Mouse (Mus musculus) gastrocnemius, postnatal 36 days (tissue): Measurements from ENCODE around the gene Slc9a6. TPM values are rescaled to one million over a fixed set of nuclear protein-coding genes. Genes with fewer than 3 reads are reported as not detected.

Experiments used
- DNase-seq, 2 experiments: peaks; one replicate each; pipeline ENCODE4 v3.0.0; 2022
- intact Hi-C: fragments of 180-260 bp; cut with DNase I; formaldehyde crosslinking; loops from one replicate; pipeline ENCODE4 v1.15.1; 2025
- long read RNA-seq, 2 experiments: library from polyadenylated mRNA; stranded (forward); transcript quantifications; one replicate each; pipeline ENCODE4 v2.0.0; 2021
- total RNA-seq, 2 experiments: library from RNA; stranded (reverse); gene quantifications; 2 replicates each; pipeline ENCODE4 v1.2.3; 2021

Slc9a6 gene
- 10 to 100 TPM; 21.2 to 26.6 TPM for total RNA-seq
- long read RNA-seq, experiment 1, full-length matches to known transcripts = 1 of 5 reads
- long read RNA-seq, experiment 1, partial matches to known transcripts = 0 of 5 reads
- long read RNA-seq, experiment 1, other reads (novel, unspliced or antisense) = 4 of 5 reads
- long read RNA-seq, experiment 2, full-length matches to known transcripts = 2 of 10 reads
- long read RNA-seq, experiment 2, partial matches to known transcripts = 0 of 10 reads
- long read RNA-seq, experiment 2, other reads (novel, unspliced or antisense) = 8 of 10 reads

DNA sequence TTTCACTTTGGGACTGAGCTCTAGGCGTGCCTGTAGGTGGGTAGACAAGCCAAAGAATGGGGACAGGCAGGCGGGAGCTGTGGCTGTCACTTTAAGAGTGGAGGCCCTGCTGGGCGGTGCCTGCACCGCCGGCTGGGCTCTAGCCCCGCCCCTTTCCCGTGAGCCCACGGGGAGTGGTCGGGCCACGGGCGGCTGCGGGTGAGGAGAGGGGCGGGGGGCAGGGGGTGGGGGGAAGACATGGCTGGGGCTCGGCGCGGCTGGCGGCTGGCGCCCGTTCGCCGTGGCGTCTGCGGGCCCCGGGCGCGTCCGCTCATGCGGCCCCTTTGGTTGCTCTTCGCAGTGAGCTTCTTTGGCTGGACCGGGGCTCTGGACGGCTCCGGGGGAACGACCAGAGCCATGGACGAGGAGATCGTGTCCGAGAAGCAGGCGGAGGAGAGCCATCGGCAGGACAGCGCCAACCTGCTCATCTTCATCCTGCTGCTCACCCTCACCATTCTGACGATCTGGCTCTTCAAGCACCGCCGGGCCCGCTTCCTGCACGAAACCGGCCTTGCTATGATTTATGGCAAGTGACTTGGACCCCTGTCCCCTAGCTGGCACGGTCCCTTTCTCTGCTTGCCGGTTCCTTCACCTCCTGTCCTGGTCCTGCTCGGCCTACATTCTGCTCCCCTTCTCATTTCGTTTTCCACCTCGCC lies at the start of gene Slc9a6:
Gene Slc9a6, plus strand, starts transcription at position 135 of the 695 bp plus-strand sequence.
- intact Hi-C loops = no loop called here
- peak; percentile 52 to 62 for DNase-seq

DNA sequence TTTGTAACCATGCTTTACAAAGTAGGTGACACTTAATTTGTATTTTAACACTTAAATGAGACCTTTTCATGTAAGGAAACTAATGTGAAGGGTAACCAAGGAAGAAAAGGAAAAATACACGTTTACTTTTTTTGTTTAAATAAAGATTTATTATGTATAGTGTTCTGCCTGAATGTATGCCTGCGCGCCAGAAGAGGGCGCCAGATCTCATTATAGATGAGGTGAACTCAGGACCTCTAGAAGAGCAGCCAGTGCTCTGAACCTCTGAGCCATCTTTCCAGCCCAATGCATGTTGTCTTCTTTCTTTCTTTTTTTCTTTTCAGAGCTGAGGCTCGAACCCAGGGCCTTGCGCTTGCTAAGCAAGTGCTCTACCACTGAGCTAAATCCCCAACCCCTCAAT lies 37.1 kb upstream of the Slc9a6 start:
- DNase-seq = no peak
- intact Hi-C loops = loop anchor here (2.0 kb wide), 1 partner anchor 266 kb away; no protein-coding TSS in a partner anchor

DNA sequence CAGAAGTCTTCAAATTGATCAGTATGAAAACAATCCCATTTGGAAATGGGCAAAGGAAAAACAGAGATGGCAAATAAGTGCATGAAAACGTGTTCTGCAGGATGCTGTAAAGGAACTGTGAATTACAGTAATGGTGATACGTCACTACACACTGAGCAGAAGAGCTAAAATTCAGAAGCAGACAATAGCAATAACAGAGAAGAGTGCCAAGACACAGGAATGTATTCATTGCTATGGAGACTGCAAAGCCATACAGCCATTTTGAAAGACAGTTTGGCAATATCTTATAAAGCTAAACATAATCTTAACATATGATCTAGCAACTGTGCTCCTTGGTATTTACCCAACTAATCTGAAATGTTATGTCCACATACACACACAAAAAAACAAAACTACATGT lies 31.4 kb upstream of the Slc9a6 start:
- intact Hi-C loops = no loop called here
- no peak for DNase-seq

DNA sequence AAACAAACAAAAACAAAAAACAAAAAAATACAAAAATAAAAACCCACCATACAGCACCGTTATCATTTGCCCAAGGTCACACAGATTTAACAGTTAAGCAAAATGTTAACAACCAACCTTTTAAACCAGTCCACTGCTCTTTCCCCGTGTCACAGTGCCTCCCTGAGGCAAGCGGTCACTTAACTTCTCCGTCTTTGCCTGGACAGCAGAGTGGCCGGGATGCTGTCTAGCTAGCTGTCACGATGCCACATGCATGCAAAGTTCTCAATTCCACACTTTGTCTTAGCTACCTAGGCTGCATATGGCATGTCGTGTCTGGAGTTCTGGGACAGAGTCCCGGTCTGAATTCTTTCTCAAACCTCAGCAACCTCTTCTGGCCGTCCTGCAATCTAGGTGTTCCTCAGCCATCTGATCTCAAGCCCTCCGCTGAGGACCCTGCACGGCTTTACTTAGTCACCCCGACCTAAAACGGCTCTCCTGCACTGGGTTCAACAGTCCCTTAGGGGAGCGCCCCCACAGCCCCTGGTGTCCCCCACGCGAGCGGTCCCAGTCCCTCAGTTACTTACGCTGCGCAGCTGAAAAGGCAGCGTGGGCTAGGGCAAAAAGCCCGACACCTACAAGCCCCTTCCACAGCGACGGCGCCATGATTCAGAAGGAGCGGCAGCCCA lies 12.2 kb upstream of the Slc9a6 start:
- intact Hi-C loops = no loop called here
- DNase-seq = no peak

DNA sequence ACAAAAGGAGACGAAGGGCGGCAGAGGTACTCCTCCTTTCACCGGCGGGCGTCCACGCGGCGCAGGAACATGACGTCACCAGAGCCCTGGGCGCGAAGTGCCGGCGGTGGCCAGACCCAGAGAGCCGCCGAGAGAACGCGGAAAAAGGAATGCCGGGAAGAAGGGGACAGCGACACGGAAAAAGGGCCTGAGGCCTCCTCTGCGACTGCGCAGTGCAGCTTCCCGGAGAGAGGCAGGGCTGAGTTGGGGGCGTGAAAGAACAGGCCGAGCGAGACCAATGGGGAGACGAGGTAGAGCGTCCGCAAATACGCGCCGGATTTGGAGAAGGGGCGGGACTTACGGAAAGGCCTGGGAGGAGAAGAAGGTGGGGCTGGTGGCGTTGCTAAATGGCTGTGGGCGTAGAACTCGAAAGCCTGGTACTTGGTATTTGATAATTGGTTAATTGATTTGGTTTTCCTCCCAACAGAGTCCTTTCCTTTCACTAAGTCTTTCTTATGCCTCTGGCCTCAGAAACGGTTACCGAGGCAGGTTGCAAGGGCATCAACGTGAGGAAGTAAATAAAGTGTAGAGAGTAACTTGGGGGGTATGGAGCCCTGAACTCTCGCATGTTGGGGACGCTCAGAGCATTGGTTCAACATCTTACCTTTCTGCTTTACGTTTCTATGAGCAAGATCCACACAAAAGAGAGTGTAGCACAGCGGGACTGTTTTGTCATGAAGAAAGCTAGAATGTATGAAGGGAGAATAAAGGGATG lies 11.5 kb upstream of the Slc9a6 start, which contains the start of gene Mmgt1:
Gene Mmgt1, minus strand, starts transcription at position 183 of the 754 bp plus-strand sequence.
- peak; percentile 77 to 89 for DNase-seq
- intact Hi-C loops = no loop called here

DNA sequence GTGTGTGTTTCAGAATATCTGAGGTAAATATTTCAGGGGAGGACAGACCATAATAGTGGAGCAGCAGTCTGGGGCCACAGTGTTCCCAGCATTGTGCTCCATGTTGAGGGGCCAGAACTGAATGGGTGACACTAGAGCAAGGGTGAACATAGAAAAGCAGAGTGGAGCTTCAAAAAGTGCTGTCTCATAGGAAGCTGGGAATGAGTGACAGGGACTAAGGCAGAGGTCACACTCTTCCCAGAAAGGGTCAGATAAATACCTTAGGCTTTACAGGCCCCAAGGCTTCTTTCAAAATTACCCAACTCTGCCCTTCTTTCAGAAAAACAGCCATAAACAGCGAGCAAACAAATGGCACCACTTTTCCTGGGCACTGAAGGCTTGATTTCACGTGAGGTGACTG lies 3.0 kb upstream of the Slc9a6 start:
- intact Hi-C loops = no loop called here

DNA sequence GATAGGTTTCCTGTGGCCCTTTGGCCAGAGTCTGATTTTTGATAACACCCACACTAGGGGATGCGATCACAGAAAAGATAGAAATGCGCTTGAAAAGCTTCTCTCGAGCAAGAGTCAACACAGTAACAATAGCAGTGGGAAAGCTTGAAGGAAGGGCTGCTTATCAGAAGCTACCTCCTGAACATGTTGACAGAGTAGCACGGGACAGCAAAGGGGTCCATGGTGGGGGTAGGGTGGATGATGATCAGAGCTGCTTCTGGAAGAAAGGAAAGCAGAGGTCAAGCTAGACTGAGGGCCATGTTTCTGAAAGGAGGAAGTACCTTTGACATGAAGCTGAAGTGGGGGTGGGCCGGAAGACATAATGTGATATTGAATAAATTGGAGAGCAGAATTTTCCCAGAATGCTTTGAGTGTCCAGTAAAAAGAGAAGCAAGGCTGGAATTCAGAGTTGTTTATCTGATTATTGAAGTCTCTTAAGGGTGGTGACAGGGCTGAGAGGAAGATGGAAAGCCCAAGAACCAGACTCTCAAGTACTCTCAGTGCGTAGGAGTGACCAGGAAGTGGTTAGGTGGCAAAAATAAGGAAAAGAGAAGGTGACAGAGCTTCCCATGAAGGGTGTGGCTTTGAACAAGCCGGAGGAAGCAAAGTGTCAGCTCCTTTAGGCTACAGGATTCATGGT lies 2.4 kb upstream of the Slc9a6 start:
- intact Hi-C loops = no loop called here
- DNase-seq = no peak

More for the DNA sequence above, 3.0 kb upstream of the Slc9a6 start:
- no peak for DNase-seq

DNA sequence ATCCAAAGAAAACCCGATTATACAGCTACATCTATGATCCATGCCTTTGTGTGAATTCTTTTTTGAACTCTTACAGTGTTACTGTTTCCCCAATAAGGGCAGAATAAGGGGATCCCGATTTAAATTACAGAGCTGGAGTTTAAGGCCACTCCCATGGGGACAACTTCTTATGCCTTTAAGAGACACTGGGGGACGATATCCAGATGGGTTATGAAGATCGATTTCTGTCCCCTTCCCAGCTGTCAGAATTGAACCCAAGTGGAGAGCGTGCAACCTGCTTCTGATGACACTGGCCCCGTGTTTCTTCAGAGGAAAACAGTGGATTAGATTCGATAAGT lies 303 bp upstream of the Slc9a6 start:
- intact Hi-C loops = no loop called here
- DNase-seq = no peak

DNA sequence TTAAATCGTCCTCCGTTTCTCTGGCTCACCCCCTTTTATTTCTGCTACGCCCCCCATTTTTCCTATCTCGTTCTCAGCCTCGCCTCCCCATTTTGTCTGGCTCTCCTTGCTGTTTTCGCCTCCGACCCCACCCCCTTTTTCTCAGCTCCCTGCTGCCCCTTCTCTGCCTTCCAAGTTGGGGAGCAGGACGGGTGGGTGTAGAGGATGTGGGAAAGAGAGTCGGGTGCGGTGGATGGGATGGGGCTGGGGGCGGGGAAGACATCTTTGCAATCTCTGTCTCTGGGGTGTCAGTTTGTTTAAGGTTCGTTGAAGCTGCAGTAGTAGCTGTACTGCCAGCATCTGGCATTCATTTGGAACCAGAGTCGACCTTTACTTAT lies 749 bp downstream of the Slc9a6 start:
- intact Hi-C loops = no loop called here
- DNase-seq = no peak

DNA sequence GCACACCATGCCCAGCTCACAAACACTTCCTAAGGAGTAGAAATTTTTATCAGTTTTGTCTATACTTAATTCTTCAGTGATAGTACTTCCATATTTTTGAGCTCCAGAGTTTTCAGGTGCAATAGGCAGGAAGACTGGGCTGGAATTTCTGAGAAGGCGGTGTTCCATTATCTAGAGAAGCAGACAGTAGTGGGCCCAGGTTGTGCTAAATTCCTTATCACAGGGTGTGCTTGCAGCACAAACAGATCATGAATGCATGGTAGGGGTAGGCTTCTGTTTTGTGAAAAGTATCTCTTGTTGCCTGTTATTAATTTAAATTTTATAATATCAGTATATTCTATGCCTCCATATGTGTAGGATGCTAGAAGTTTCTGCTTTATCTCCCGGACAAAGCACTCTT lies 5.7 kb downstream of the Slc9a6 start:
- intact Hi-C loops = no loop called here
- DNase-seq = no peak

DNA sequence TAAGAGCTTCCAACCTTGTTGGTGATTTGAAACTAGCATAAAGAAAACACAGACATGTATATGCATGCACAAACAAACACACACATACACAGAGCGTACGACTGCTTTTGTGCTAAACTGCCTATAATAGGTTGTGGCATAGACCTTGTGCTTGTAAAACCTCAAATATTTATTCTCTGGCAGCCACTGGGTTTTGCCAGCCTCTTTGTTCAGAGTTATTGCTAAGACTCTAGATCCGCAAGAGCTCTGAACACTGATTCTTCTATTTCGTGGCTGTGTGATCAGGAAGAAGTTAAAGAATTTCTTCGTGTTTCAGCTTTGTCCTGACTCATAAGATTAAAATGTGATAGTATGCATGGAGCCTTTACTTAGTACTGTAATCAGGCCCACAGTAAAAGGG lies 26.6 kb downstream of the Slc9a6 start:
- intact Hi-C loops = no loop called here
- DNase-seq = no peak

DNA sequence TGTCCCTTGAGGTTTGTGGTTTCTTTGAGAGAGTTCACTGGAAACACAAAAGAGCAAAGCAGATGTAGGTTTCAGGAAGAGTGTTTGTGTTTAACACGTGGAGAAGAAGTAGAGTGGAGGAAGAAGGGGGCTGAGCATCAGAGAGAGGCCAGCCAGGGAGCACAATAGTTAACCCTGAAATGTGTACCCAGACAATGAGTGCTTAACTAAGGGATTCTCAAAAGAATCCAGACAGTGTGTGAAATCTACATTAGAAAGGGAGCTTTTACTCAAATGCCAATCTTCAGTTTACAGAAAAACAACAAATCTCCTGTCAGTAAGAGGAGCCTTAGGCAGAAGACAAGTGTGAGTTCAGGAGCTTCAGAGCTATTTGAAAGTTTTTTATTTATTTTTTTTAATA lies 30.5 kb downstream of the Slc9a6 start:
- no peak for DNase-seq

DNA sequence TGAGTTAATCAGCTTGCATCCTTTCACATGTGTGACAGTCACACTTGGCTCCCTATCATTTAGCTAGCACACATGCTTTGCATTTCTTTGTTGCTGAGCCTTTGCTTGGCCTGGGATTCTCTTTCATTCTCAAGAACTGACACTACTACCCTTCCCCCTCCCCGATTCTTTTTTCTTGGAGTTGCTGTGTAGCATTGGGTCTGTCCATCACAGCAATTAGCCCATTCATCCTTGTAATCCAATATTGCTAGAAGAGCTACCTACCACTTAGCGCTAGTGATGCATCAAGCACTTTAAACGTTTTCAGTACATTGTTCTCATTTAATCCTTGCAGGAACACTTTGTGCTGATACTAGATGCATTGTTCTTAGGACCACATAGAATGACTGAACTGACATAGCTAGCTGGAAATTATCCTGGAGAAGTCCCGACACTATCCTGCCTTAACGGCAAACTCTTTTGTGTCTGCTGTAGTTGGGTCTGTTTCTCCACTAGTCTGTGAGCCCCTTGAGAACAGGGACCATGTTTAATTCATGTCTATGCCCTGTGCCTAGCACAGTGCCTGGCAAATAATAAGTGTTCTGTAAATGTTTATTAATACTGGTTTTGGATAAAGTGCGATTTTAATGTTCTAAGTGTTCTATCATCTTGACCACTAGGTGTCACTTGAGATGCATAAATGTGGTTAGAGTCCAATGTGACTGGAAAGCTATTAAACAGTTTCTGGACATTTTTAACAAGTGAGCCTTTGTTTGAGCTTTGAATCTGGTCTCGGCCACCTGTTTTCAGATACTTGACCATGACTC lies 40.2 kb downstream of the Slc9a6 start:
- intact Hi-C loops = loop anchor here (2.0 to 5.0 kb wide), 3 partner anchors 103 to 188 kb away; no protein-coding TSS in a partner anchor
- DNase-seq = no peak

More for the DNA sequence above, 30.5 kb downstream of the Slc9a6 start:
- intact Hi-C loops = no loop called here

DNA sequence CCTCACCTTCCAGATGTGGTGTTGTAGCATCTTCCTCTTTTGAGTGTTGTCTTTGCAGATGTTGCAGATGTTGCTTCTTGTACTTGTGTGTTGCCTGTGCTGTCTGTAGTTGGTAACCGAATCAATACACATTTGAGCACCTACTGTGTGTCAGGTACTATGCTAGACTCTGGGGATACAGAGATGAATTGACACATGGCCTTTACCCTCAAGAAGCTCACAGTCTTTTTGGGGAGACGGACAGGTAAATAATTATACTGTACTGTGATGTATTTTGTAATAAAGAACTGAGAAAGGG lies 40.7 kb downstream of the Slc9a6 start:
- intact Hi-C loops = loop anchor here (2.0 kb wide), 1 partner anchor 140 kb away; no protein-coding TSS in a partner anchor
- DNase-seq = no peak

DNA sequence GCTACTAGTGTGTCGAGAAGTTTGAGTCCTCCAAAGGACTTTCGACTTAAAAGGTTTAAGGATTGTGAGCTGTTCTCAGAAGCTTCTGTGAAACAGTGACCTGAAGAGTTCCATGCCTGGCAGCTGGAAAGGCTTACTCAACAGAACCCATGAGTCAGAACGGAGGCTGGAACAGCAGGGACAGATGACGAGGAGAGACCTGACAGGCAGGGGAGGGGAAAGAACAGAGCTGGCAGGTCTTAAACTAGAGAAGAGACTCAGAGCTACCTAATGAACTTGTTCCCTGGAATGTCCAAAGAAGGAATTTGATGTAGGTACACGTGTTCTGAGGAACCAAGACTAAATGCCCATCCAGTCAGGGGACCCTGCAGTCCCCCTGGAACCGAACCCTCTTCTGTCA lies 41.3 kb downstream of the Slc9a6 start:
- DNase-seq = no peak
- intact Hi-C loops = loop anchor here (2.0 kb wide), 1 partner anchor 140 kb away; no protein-coding TSS in a partner anchor

DNA sequence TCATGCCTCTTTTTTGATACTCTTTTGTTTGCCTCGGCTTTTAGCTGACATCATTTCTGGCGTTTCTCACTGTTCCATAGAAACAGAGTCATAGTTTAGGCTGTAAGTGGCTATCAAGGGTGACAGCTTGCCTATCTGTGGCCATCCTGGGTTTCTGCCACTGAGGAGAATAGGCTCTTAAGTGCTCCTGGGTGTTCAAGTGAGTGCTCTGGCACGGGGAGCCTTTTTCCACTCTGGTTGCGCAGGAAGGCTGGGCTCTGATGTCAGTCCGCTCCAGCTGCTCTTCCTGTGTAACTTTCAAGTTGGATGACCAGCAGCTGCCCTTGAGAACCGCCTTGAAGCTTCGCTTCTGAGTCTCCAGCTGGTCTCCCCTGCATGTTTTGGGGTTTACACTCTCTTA lies 42.2 kb downstream of the Slc9a6 start:
- intact Hi-C loops = loop anchor here (2.0 kb wide), 1 partner anchor 139 kb away; no protein-coding TSS in a partner anchor
- DNase-seq = peak; percentile 35 to 41

DNA sequence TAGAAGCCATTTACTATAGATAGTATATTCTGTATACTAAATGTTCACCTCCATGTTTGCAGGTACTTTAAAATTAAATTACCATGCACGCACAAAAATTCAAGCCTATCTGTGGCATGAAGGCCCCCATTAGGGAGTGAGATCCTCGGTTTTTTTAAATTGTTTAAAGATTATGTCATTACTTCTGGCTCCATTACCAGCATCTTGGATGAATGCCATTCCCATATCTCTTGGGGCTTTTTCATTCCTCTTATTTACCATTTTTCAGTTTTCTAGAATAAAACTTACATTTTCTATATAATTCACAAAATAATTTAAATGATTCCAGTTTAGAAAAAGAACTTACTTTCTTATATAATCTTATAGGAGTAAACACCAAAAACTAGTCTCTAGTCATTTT lies 46.1 kb downstream of the Slc9a6 start:
- intact Hi-C loops = no loop called here
- DNase-seq = no peak

DNA sequence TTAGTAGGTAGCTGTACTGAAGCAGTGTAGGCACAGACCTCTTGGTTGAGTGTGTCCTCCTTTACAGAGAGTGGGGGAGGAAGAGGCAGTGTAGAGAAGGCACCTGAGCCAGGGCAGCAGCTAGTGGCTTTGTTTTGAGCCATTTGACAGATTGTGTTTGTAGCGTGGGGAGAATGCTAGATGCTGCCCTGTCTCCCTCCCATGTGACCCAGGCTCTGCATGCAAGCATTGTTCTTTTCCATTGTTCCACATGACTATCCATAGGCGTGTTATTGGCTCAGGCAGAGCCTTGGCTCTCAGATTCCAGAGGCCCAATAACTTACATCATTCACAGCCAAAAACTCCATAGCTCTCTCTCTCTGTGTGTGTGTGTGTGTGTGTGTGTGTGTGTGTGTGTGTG lies 49.7 kb downstream of the Slc9a6 start:
- no peak for DNase-seq
- intact Hi-C loops = no loop called here

DNA sequence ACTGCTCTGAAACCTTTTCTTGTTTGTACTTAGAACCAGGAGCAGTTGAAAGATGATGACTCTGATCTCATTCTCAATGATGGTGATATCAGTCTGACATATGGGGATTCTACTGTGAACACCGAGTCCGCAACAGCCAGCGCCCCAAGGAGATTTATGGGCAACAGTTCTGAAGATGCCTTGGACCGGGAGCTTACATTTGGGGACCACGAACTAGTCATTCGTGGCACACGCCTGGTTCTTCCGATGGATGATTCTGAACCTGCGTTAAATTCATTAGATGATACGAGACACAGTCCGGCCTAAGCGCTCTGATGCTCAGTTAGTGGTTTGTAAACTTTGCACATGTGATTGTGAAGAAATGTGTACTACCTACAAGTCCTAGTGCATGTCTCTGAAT lies 51.6 kb downstream of the Slc9a6 start:
- intact Hi-C loops = no loop called here
- DNase-seq = no peak

DNA sequence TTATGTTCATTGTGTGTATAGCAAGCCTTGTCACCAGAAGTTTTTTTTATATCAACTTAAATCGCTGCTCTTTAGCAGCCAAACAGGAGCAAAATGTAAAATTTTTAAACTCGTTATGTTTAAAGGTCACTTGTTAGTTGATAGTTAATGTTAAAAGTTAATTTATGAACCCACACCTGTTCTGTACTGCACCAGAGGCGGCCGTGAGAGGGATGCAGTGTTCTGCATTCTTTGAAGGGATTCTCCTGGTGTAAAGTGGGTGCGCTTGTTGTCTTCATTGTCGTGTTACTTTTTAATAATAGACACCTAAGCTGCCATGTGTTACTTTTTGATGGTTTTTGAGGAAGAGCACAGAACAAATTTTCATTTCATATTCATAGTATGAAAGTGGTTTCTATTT lies 52.8 kb downstream of the Slc9a6 start:
- intact Hi-C loops = no loop called here
- no peak for DNase-seq
